Mouse (Mus musculus) C2C12 (cell line): ENCODE data around the gene Suco. TPM values are rescaled to one million over a fixed set of nuclear protein-coding genes. Genes with fewer than 3 reads are reported as not detected.

Experiments used
- H3K27me3 ChIP-seq: one replicate; pipeline ENCODE4 v1.6.1; 2011; ENCODE audit not compliant: control insufficient read depth, insufficient read depth, insufficient read length
- H3K36me3 ChIP-seq: one replicate; pipeline ENCODE4 v1.6.1; 2011; ENCODE audit not compliant: control insufficient read depth, insufficient read depth
- H3K4me3 ChIP-seq: one replicate; pipeline ENCODE4 v1.5.1; 2011; ENCODE audit warnings: mild to moderate bottlenecking, control low read depth; ENCODE audit not compliant: poor library complexity, insufficient read depth, severe bottlenecking
- H3K79me2 ChIP-seq: one replicate; pipeline ENCODE4 v1.6.1; 2011; ENCODE audit not compliant: control insufficient read depth, insufficient read depth
- H3K79me3 ChIP-seq: one replicate; pipeline ENCODE4 v1.6.1; 2011; ENCODE audit warnings: low read depth, control low read depth
- H3ac ChIP-seq: one replicate; pipeline ENCODE3; 2011; ENCODE audit warnings: low read depth; ENCODE audit not compliant: control insufficient read depth, insufficient read length
- CEBPB ChIP-seq: IDR thresholded peaks from one replicate; pipeline ENCODE4 v1.6.1; 2011; ENCODE audit warnings: low read depth, mild to moderate bottlenecking, control low read depth, moderate library complexity
- CTCF ChIP-seq: IDR thresholded peaks from one replicate; pipeline ENCODE4 v1.5.1; 2011; ENCODE audit not compliant: control insufficient read depth, insufficient read depth, insufficient read length
- FOSL1 ChIP-seq: IDR thresholded peaks from one replicate; pipeline ENCODE4 v1.8.0; 2011; ENCODE audit warnings: mild to moderate bottlenecking, low read length; ENCODE audit not compliant: poor library complexity, insufficient read depth, severe bottlenecking
- MAX ChIP-seq: IDR thresholded peaks from one replicate; pipeline ENCODE4 v1.6.1; 2011; ENCODE audit warnings: mild to moderate bottlenecking, control low read depth
- MYOD1 ChIP-seq: IDR thresholded peaks from one replicate; pipeline ENCODE4 v1.6.1; 2011; ENCODE audit warnings: low read depth; ENCODE audit not compliant: control insufficient read depth, insufficient read length
- MYOG ChIP-seq: IDR thresholded peaks from one replicate; pipeline ENCODE4 v1.6.1; 2011; ENCODE audit not compliant: control insufficient read depth, insufficient read length; ENCODE audit errors: extremely low read depth
- USF1 ChIP-seq: IDR thresholded peaks from one replicate; pipeline ENCODE4 v1.6.1; 2011; ENCODE audit warnings: low read depth, mild to moderate bottlenecking, control low read depth, moderate library complexity
- polyA plus RNA-seq: library from polyadenylated mRNA; unstranded; fragments of >200 nt; fragmentation: generic; extraction: Trizol; gene quantifications from one replicate; pipeline ENCODE4 v1.2.1, GENCODE M21; 2012; ENCODE audit warnings: missing spikeins

The Suco gene
- polyA plus RNA-seq, 1 experiment = 3.7 TPM

- H3K79me2 ChIP-seq = no peaks in the 10 kb centered on the region
- H3K36me3 ChIP-seq = no peaks in the 10 kb centered on the region
- TF ChIP-seq FOSL1 (no peak), MYOG (no peak), MYOD1 (no peak), USF1 (no peak), MAX (no peak)
- H3K4me3 ChIP-seq = no peak overlapping the region
- peaks cover 11% of the 10 kb centered on the region for H3K27me3 ChIP-seq
- H3K79me3 ChIP-seq = no peaks in the 10 kb centered on the region
- no peak overlapping the region for H3ac ChIP-seq
Measured at GRCm38 (mm10) chr1:161775151-161775550, 101.3 kb downstream of the Suco start.

GRCm38 (mm10) chr1:161771293-161771692 lies 105.2 kb downstream of the Suco start:
- no peaks in the 10 kb centered on the region for H3K79me3 ChIP-seq
- no peak overlapping the region for H3ac ChIP-seq
- H3K27me3 ChIP-seq = peaks cover 11% of the 10 kb centered on the region
- no peaks in the 10 kb centered on the region for H3K36me3 ChIP-seq
- H3K79me2 ChIP-seq = no peaks in the 10 kb centered on the region
- TF ChIP-seq MAX (no peak), USF1 (no peak), MYOD1 (no peak), CTCF (no peak)
- H3K4me3 ChIP-seq = no peak overlapping the region

GRCm38 (mm10) chr1:161769329-161769728 lies 107.2 kb downstream of the Suco start:
- Histone ChIP-seq H3K79me2 (no peaks in the 10 kb centered on the region), H3K36me3 (no peaks in the 10 kb centered on the region), H3K79me3 (no peaks in the 10 kb centered on the region), H3K4me3 (no peak overlapping the region), H3K27me3 (peaks cover 8% of the 10 kb centered on the region), H3ac (no peak overlapping the region)
- TF ChIP-seq USF1 (no peak), MYOG (no peak), MAX (no peak), CEBPB (no peak), CTCF (no peak), FOSL1 (no peak), MYOD1 (no peak)

GRCm38 (mm10) chr1:161767101-161767524 lies 109.4 kb downstream of the Suco start:
- no peak overlapping the region for H3K4me3 ChIP-seq
- H3K79me3 ChIP-seq = no peaks in the 10 kb centered on the region
- peaks cover 4% of the 10 kb centered on the region for H3K27me3 ChIP-seq
- TF ChIP-seq MYOG (no peak), MAX (no peak)
- no peak overlapping the region for H3ac ChIP-seq
- no peaks in the 10 kb centered on the region for H3K36me3 ChIP-seq
- no peaks in the 10 kb centered on the region for H3K79me2 ChIP-seq

GRCm38 (mm10) chr1:161766656-161767055 lies 109.8 kb downstream of the Suco start:
- no peaks in the 10 kb centered on the region for H3K36me3 ChIP-seq
- H3K79me2 ChIP-seq = no peaks in the 10 kb centered on the region
- TF ChIP-seq USF1 (no peak), FOSL1 (no peak), CEBPB (no peak), CTCF (no peak), MYOG (no peak), MAX (no peak), MYOD1 (no peak)
- no peaks in the 10 kb centered on the region for H3K79me3 ChIP-seq
- no peak overlapping the region for H3ac ChIP-seq
- peaks cover 4% of the 10 kb centered on the region for H3K27me3 ChIP-seq
- H3K4me3 ChIP-seq = no peak overlapping the region

Other genes with a start within 250 kb of the Suco start
- not detected for gene Fasl, start 88.2 kb downstream of the Suco start, polyA plus RNA-seq
- 9.2 TPM for gene Pigc, start 92.5 kb upstream of the Suco start, polyA plus RNA-seq
- gene 4930558K02Rik, start 103.0 kb upstream of the Suco start, polyA plus RNA-seq = not detected